Mouse (Mus musculus) E14TG2a.4 (cell line): ENCODE data around the gene Sypl.

Experiments used
- H3K27me3 ChIP-seq: 2 replicates; pipeline ENCODE4 v1.6.1; 2014; ENCODE audit warnings: low read length, control low read depth; ENCODE audit not compliant: insufficient read depth
- H3K36me3 ChIP-seq: 2 replicates; pipeline ENCODE4 v1.6.1; 2014; ENCODE audit warnings: low read length, control low read depth; ENCODE audit not compliant: insufficient read depth
- H3K4me1 ChIP-seq: replicated peaks from 2 replicates; pipeline ENCODE4 v1.6.1; 2014; ENCODE audit warnings: low read depth, low read length, control low read depth
- H3K4me3 ChIP-seq: replicated peaks from 2 replicates; pipeline ENCODE4 v1.5.1; 2014; ENCODE audit warnings: mild to moderate bottlenecking, low read length
- H3K9me3 ChIP-seq: 2 replicates; pipeline ENCODE4 v1.6.1; 2014; ENCODE audit warnings: low read length, control low read depth
- CTCF ChIP-seq: conservative IDR thresholded peaks from 2 replicates; pipeline ENCODE4 v1.5.1; 2014; ENCODE audit warnings: low read length
- NANOG ChIP-seq: IDR thresholded peaks from 2 replicates; pipeline ENCODE4 v1.6.1; 2014; ENCODE audit warnings: borderline replicate concordance, low read length, mixed read lengths
- POU5F1 ChIP-seq: IDR thresholded peaks from 2 replicates; pipeline ENCODE4 v1.6.1; 2014; ENCODE audit warnings: low read length, borderline replicate concordance

Gene Sypl

GRCm38 (mm10) chr12:33003339-33003965 lies 49.8 kb downstream of the Sypl start:
- Histone ChIP-seq H3K36me3 (no peaks in the 10 kb centered on the region), H3K4me3 (no peak overlapping the region), H3K9me3 (no peaks in the 10 kb centered on the region), H3K4me1 (peaks cover 5% of the 10 kb centered on the region), H3K27me3 (peaks cover 13% of the 10 kb centered on the region)
- TF ChIP-seq POU5F1 = no peak
- TF ChIP-seq CTCF = no peak
- no peak for TF ChIP-seq NANOG

- H3K4me1 ChIP-seq = peaks cover 11% of the 10 kb centered on the region
These were observed 52.2 kb downstream of the Sypl start for GRCm38 (mm10) chr12:33005858-33006257.

GRCm38 (mm10) chr12:33007176-33007575 lies 53.5 kb downstream of the Sypl start:
- Histone ChIP-seq H3K36me3 (no peaks in the 10 kb centered on the region), H3K4me3 (no peak overlapping the region), H3K9me3 (no peaks in the 10 kb centered on the region), H3K4me1 (peaks cover 11% of the 10 kb centered on the region), H3K27me3 (peaks cover 11% of the 10 kb centered on the region)
- TF ChIP-seq CTCF (no peak), NANOG (no peak), POU5F1 (no peak)

More at GRCm38 (mm10) chr12:33005858-33006257, 52.2 kb downstream of the Sypl start:
- Histone ChIP-seq H3K9me3 (no peaks in the 10 kb centered on the region), H3K36me3 (no peaks in the 10 kb centered on the region), H3K27me3 (peaks cover 15% of the 10 kb centered on the region), H3K4me3 (no peak overlapping the region)
- TF ChIP-seq POU5F1 (no peak), NANOG (no peak), CTCF (no peak)

GRCm38 (mm10) chr12:33008305-33009110 lies 54.8 kb downstream of the Sypl start:
- Histone ChIP-seq H3K9me3 (no peaks in the 10 kb centered on the region), H3K36me3 (no peaks in the 10 kb centered on the region)

DNA sequence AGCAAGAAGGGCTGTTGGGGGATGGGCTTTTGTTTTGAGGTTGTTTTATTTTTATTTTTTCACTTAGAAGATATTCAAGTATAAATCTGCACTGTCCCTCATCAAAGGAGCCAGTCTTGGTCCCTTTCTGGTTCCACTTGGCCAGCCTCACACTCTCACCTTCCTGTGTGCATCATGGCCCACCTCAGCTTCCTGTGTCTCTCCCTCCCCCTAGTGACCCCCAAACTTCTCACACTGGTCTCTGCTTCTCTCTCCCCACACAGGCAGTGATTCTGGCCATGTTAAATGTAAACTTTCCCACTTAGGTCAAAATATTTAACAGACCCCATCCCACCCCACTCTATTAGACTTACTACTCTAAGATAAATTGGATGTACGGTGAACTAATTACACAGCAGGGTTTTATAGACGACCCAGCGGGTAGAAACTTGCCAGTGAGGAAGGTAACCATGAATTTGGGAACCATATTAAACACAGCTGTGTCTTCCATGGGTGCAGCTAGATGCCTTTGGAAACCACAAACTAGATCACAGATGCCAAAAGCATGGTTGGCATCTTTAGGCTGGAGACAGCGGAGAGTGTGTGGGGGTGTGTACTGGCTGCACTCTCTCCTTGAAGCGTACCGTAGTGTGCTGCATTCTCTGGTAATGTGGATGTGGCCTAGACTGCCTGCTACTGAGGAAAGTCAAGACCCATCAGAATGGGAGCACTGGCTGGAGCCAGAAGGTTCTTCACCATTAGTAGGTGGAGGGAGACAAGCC lies 55.7 kb downstream of the Sypl start:
- H3K4me3 ChIP-seq = no peak overlapping the region
- H3K27me3 ChIP-seq = peaks cover 9% of the 10 kb centered on the region; the same call in 1 of the 2 replicates
- no peaks in the 10 kb centered on the region for H3K9me3 ChIP-seq
- H3K4me1 ChIP-seq = peaks cover 11% of the 10 kb centered on the region
- no peak for TF ChIP-seq NANOG
- TF ChIP-seq CTCF = no peak
- TF ChIP-seq POU5F1 = no peak
- no peaks in the 10 kb centered on the region for H3K36me3 ChIP-seq

More at GRCm38 (mm10) chr12:33008305-33009110, 54.8 kb downstream of the Sypl start:
- Histone ChIP-seq H3K4me1 (peaks cover 11% of the 10 kb centered on the region), H3K4me3 (peak overlapping the region; percentile 10; the same call in 1 of the 2 replicates), H3K27me3 (peaks cover 7% of the 10 kb centered on the region; the same call in 1 of the 2 replicates)
- no peak for TF ChIP-seq CTCF

DNA sequence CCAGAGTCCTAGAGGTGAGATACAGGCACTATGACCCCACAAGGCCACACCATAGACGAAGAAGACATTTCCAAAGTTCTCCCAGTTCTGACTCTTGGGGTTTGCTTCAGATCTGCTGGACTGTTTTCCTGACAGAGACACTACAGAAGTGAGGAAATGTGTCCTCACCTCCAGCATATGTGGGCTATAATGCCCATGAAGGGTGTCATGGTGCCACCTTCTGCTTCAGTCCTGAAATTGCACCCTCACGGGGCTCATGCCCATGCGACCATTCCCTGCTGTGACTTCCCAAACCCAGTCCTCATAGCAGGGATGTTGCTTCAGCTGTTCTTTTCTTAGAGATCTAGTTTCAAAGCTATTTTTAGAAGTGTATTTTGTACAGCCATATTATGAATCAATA lies 56.3 kb downstream of the Sypl start:
- no peaks in the 10 kb centered on the region for H3K36me3 ChIP-seq
- no peaks in the 10 kb centered on the region for H3K9me3 ChIP-seq
- peaks cover 11% of the 10 kb centered on the region for H3K4me1 ChIP-seq
- TF ChIP-seq CTCF = peak; percentile 37
- TF ChIP-seq NANOG = no peak
- TF ChIP-seq POU5F1 = no peak
- H3K4me3 ChIP-seq = no peak overlapping the region
- peaks cover 10% of the 10 kb centered on the region; the same call in 1 of the 2 replicates for H3K27me3 ChIP-seq

DNA sequence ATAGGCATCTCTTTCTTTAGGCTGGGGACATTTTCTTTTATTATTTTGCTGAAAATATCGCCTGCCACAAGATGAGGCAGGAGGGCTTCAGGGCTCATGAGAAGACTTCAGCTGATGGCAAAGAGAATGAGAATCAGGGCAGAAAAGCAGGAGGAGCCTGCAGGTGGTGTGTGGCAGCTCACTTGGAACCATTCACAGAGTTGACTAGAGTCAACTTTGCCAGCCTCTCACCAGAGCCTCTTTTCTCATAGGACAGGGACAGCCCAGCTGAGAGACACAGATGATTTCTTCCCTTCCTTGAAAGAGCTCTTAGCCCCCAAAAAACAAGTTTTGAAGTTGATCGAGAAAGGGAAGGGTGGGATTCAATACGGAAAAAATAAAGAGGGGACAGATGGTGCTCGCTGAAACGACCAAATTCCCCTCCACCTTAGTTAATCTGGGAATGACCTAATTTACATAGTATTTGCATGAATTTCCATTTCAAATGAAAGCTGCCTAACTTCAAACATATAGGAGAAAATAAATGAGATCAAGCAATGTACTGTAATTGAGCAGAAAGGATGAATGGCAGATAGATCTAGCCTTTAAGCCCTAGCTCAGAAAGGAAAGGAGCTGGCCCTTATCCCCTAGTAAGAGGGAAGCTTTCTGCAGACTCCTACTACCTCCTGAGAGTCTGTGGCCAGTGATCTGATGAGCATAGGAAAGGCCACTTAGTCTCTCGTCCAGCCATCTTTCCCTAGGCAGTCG lies 60.5 kb downstream of the Sypl start:
- Histone ChIP-seq H3K4me3 (no peak overlapping the region), H3K4me1 (no peaks in the 10 kb centered on the region; the same call in 1 of the 2 replicates), H3K27me3 (peaks cover 27% of the 10 kb centered on the region; the same call in 1 of the 2 replicates), H3K9me3 (no peaks in the 10 kb centered on the region), H3K36me3 (no peaks in the 10 kb centered on the region)
- TF ChIP-seq NANOG = no peak
- no peak for TF ChIP-seq POU5F1
- TF ChIP-seq CTCF = no peak

- H3K9me3 ChIP-seq = no peaks in the 10 kb centered on the region
- H3K4me3 ChIP-seq = no peak overlapping the region
- H3K27me3 ChIP-seq = peaks cover 22% of the 10 kb centered on the region; the same call in 1 of the 2 replicates
- H3K36me3 ChIP-seq = no peaks in the 10 kb centered on the region
- TF ChIP-seq CTCF (no peak), NANOG (no peak), POU5F1 (no peak)
- H3K4me1 ChIP-seq = peaks cover 2% of the 10 kb centered on the region; the same call in 1 of the 2 replicates
These were observed 61.4 kb downstream of the Sypl start for GRCm38 (mm10) chr12:33015103-33015502.
